Mouse (Mus musculus) left cerebral cortex, adult 2 months (tissue): Measurements from ENCODE around the gene Col6a5. TPM values are rescaled to one million over a fixed set of nuclear protein-coding genes. Genes with fewer than 3 reads are reported as not detected.
A peak's percentile ranks its signal among the peaks of the same experiment; 100 is the strongest.

Source experiments
- DNase-seq, 2 experiments: peaks; one replicate each; pipeline ENCODE4 v3.0.0; 2021 to 2022; ENCODE audit warnings: low spot score in 2 of 2, mixed read lengths in 1 of 2; ENCODE audit errors: extremely low spot score in 1 of 2
- H3K27ac ChIP-seq: fragments of 200-600 bp; 2 replicates; pipeline ENCODE4 v1.8.1; 2022
- H3K4me3 ChIP-seq: fragments of 200-600 bp; 2 replicates; pipeline ENCODE4 v1.8.1; 2022
- CTCF ChIP-seq: fragments of 200-600 bp; IDR thresholded peaks from 2 replicates; pipeline ENCODE4 v1.8.1; 2022; ENCODE audit warnings: antibody characterized with exemption, mild to moderate bottlenecking, moderate library complexity
- intact Hi-C: fragments of 180-260 bp; cut with DNase I; formaldehyde crosslinking; loops from one replicate; pipeline ENCODE4 v1.15.1; 2025
- total RNA-seq, 2 experiments: library from RNA; stranded (reverse); gene quantifications; 2 replicates each; pipeline ENCODE4 v1.2.3; 2021

The Col6a5 gene
- total RNA-seq, 2 experiments from 2014 or later = 0.42 to 0.66 TPM

DNA sequence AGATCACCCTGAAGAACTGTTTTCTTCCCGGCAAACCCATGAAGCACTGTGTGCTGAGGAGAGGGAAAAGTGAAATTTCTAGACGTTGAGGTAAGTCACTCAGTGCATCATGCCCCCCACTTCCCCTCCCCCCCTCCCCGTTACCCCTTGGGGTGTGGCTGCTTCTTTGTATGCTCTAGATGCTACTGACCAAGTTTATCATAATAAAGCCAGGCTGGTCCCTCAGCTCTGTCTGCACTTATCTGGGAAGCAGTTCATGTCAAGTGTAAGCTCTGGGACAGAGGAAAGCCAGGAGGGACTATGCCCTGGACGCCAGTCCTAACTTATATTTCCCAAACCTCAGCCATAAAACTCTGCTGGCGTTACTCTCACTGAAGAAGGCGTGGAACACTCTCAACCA lies 53.0 kb downstream of the Col6a5 start:
- no peak for DNase-seq
- Histone ChIP-seq H3K4me3 (no peak overlapping the region), H3K27ac (no peak overlapping the region)
- TF ChIP-seq CTCF = no peak
- intact Hi-C loops = no loop called here

DNA sequence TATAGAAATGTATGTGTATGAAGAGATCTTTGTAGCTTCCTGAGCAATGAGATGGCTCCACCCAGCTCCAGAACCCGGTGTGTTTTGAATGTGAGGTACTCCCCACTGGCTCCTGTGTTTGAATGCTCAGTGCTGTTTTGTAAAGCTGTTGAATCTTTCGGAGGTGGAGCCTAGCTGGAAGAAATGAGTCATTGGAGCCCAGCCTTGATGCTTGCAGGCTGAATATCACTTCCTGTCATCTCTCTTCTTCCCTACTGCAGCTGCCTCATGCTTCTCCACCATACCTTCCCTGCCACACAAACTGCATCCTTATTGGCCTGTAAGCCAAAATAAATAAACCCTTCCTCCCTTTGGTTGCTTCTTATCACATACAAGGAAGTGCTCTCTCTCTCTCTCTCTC lies 72.9 kb downstream of the Col6a5 start:
- Histone ChIP-seq H3K4me3 (no peak overlapping the region), H3K27ac (no peak overlapping the region)
- intact Hi-C loops = no loop called here
- no peak for TF ChIP-seq CTCF
- peak; percentile 10 to 14 for DNase-seq

DNA sequence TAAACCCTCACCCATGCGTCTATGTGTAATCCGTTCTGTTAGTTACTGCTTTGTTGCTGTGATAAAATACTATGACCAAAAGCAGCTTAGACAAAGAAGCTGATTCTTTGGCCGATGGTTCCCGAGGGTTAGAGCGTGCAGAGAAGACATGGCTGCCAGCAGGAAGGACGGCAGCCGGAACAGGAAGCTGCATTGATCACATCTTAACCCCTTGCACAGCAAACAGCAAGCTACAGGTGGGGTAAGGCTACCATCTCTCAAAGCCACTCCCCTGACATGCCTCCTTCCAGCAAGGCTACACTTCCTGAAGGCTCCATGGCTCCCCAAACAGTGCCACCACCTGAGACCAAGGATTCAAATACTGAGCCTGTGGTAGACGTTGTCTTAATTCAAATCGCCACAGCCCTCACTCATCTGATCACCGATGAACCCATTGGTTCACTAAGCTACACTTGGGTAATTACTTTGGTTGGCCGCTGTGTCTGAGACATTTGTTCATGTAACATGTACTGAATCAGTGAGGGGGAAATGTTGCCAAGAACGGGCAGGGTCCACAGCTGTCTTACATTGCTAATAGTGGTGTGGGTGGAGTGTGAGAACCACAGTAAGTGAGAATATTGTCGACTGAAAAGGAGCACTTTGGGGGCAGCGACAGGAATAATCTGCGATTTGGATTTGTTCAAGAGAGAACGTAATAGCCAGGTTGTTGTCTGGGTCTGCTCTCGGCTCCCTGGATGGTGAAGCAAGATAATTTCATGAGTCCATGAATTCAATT lies 75.6 kb downstream of the Col6a5 start:
- Histone ChIP-seq H3K4me3 (no peak overlapping the region), H3K27ac (no peak overlapping the region)
- no peak for TF ChIP-seq CTCF
- intact Hi-C loops = no loop called here
- no peak for DNase-seq

DNA sequence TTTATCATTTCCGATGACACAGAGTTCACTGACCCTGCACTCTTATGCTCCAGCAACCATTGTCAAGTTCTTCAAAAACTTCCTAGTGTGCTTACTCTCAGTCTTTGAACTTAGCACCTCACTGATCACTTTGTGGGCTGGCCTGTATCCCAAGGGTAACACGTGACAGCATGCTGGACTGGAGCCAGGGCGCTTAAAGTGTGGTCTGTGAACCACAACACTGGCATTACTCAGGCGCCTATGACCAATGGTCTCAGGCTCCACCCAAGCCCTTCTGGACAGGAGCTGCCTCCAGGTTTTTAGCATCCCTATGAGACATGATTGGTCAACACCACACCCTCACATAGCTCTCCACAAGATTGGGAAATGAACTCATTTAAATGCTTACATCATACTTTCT lies 79.7 kb downstream of the Col6a5 start:
- intact Hi-C loops = no loop called here
- TF ChIP-seq CTCF = no peak

DNA sequence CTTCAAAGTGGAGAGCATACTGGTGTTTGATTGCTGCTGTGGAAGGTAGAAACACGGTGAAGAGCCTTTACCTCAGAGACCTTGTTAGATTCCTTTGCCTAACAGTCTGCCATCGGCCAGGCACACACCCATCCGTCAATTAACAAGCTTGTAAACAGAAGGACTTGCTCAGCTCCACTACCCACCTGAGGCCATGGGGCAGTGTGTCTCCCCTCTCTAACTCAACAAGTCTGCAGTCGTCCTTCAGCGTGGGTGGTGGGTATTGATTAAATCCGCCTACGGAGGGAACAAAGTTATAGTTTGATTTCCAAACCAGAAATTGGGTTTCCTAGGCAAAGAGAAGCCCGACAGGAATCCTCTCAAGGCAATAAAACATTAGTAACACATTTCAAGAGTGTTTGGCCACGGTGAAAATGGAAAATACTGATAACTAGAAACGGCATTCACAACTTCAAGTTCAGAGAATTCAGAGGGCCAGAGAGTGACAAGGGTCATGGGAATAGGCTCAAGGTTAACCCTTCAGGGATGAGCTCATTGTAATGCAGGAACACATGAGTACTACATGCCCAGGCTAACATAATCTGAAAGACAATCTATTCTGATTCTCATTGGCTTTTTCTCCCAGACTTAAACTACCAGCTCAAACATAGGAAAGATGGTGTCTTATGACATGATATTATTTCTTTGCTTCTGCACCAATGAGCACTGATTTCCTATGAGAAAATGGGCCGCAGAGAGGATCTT lies 81.9 kb downstream of the Col6a5 start:
- TF ChIP-seq CTCF = no peak
- no peak overlapping the region for H3K27ac ChIP-seq
- H3K4me3 ChIP-seq = no peak overlapping the region
- intact Hi-C loops = no loop called here
- DNase-seq = no peak

More for the DNA sequence above, 79.7 kb downstream of the Col6a5 start:
- Histone ChIP-seq H3K27ac (no peak overlapping the region), H3K4me3 (no peak overlapping the region)
- no peak for DNase-seq

DNA sequence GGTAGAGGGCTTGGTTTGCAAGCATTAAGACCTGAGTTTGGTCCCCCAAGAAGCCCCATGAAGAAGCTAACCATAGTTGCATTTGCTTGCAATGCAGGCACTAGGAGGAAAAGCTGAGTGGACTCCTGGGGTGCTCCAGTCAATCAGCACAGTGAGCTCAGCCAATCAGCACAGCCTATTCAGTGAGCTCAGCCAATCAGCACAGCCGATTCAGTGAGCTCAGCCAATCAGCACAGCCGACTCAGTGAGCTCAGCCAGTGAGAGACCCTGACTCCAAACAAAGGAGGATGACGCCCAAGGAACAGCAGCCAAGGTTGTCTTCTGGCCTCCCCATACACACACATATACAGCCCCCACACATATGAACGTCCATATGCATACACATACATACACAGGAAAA lies 84.3 kb downstream of the Col6a5 start:
- DNase-seq = no peak
- intact Hi-C loops = no loop called here
- Histone ChIP-seq H3K4me3 (no peak overlapping the region), H3K27ac (no peak overlapping the region)
- TF ChIP-seq CTCF = no peak

DNA sequence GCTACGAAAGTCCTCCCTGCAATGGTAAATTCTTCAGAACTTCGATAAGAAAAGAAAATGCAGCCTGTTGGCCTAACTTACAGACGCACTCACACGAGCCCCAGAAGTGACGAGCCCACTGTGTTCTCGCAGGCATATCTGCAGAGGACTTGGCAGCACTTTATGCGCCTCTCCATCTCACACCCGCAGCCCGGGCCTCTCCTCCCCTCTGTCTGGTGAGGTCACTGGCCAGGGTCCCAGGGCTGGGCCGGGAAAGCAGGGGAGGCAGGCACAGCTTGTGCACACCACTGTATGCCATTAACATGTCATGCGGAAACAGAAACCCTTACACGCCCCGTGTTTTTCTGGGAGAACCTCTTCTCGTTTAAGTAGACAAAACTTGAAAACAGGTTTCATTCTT lies 88.8 kb downstream of the Col6a5 start:
- Histone ChIP-seq H3K27ac (no peak overlapping the region), H3K4me3 (no peak overlapping the region)
- intact Hi-C loops = no loop called here
- no peak for TF ChIP-seq CTCF
- no peak for DNase-seq

DNA sequence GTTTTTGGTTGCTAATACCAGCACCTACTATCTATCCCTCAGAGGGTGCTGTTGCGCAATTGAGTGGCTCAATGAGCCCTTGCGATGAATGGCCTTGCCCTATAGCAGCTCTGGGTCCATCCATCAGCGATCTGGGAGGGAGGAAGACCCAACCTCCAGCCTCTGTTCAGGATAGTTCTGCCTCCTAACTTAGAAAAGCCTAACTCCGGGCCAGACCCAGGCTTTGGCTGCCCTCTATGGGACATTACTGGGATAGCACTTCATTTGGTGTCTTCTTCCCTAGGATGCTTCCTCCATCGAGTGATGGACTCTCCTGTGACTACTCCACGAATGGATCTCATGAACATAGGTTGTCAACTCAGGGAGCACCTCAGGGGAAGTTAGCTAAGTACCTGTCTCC lies 102.7 kb downstream of the Col6a5 start:
- peak; percentile 84 for TF ChIP-seq CTCF
- intact Hi-C loops = loop anchor here (1.0 to 5.0 kb wide), 3 partner anchors 130 to 360 kb away; no protein-coding TSS in a partner anchor
- H3K4me3 ChIP-seq = no peak overlapping the region

DNA sequence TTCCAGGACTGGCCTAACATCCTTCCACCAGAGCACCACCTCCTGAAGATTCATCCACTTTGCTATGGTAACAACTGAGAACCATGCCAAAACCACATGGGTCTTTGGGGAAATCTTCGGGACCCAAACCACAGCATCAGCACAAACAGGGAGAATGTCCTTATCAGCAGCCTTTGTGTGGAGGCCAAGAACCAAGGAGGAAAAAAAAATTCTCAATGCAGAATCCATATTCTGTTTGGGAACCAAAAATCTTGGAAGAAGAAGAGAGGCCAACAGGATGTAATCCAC lies 107.7 kb downstream of the Col6a5 start:
- TF ChIP-seq CTCF = no peak
- intact Hi-C loops = no loop called here
- no peak overlapping the region for H3K27ac ChIP-seq
- no peak for DNase-seq
- H3K4me3 ChIP-seq = no peak overlapping the region

More for the DNA sequence above, 102.7 kb downstream of the Col6a5 start:
- H3K27ac ChIP-seq = no peak overlapping the region
- peak; percentile 66 to 82 for DNase-seq

DNA sequence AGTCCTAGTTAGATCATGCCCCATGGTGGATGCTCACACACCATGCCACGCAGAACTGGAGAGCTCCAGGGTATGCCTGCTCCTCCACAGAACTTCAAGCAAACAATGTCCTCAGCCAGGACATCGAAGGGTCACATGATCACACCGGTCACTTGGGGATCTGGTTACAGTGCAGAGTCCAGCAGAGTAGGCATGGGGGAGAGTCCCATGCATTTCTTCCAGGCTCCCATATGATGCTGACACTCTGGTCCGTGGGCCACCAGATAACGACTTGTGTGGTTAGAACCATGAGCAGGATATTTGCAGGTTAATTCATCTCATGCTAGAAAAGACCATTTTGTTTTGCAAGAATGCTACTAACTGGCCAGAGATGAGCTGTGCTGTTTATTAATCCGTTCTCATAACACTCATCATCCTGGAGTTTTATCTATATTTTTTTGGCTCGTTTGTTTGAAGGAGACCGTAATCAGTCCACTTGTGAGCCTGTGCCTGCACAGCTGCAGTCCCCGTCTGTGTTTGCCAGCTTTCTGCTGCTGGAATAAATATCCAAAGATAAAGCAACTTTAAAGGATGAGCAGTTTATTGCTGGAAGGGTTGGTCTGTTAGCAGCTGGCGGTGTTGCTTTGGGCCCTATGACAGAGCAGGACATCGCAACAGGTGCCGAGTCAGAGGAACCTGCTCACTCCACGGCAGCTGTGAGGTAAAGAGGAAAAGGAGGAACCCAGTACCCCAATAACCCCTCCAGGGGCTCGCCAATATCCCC lies 108.2 kb downstream of the Col6a5 start:
- no peak for DNase-seq
- no peak for TF ChIP-seq CTCF
- intact Hi-C loops = no loop called here
- Histone ChIP-seq H3K4me3 (no peak overlapping the region), H3K27ac (no peak overlapping the region)

DNA sequence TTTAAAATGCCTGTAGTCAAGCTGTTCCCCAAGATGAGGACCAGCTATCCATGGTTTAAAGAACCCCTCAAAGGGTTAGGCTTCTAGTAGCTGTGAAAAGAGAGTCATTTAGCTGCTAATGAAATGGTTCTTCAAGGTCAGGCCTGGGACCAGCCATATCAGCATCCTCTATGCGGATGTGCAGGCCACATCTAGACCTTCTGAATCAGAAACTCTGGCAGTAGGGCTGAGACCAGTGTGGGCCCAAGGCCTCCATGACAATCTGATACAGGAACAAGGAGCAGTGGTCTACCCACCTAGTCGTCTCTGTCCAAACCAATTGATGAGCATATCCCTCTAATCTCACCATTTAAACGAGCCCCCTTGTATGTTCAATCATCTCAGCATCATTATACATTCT lies 109.4 kb downstream of the Col6a5 start:
- H3K4me3 ChIP-seq = no peak overlapping the region
- intact Hi-C loops = no loop called here
- H3K27ac ChIP-seq = no peak overlapping the region
- no peak for TF ChIP-seq CTCF
- DNase-seq = no peak

DNA sequence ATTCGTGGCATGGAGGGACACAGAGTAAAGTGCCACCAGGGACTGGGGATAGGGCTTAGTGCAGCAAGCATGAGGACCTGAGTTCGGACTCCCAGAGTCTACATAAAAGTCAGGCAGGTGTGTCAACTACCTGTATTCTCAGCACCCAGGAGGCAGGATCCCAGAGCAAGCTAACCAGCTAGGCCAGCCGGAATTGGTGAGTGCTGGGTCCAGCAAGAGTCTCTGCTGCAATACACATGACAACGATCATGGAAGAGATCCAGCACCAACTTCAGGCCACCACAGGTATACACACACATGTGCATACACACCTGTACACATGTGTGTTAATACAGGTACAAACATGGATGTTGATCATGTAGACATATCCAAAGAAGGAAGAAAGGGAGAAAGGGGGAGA lies 112.0 kb downstream of the Col6a5 start:
- no peak overlapping the region for H3K4me3 ChIP-seq
- no peak overlapping the region for H3K27ac ChIP-seq
- no peak for DNase-seq
- intact Hi-C loops = no loop called here
- TF ChIP-seq CTCF = no peak
